Mouse (Mus musculus) E14TG2a.4 (cell line): ENCODE data around the gene Pkig.
A peak's percentile ranks its signal among the peaks of the same experiment; 100 is the strongest.

Source experiments
- H3K27me3 ChIP-seq: 2 replicates; pipeline ENCODE4 v1.6.1; 2014; ENCODE audit warnings: low read length, control low read depth; ENCODE audit not compliant: insufficient read depth
- H3K36me3 ChIP-seq: 2 replicates; pipeline ENCODE4 v1.6.1; 2014; ENCODE audit warnings: low read length, control low read depth; ENCODE audit not compliant: insufficient read depth
- H3K4me1 ChIP-seq: replicated peaks from 2 replicates; pipeline ENCODE4 v1.6.1; 2014; ENCODE audit warnings: low read depth, low read length, control low read depth
- H3K4me3 ChIP-seq: replicated peaks from 2 replicates; pipeline ENCODE4 v1.5.1; 2014; ENCODE audit warnings: mild to moderate bottlenecking, low read length
- H3K9me3 ChIP-seq: 2 replicates; pipeline ENCODE4 v1.6.1; 2014; ENCODE audit warnings: low read length, control low read depth
- CTCF ChIP-seq: conservative IDR thresholded peaks from 2 replicates; pipeline ENCODE4 v1.5.1; 2014; ENCODE audit warnings: low read length
- NANOG ChIP-seq: IDR thresholded peaks from 2 replicates; pipeline ENCODE4 v1.6.1; 2014; ENCODE audit warnings: borderline replicate concordance, low read length, mixed read lengths
- POU5F1 ChIP-seq: IDR thresholded peaks from 2 replicates; pipeline ENCODE4 v1.6.1; 2014; ENCODE audit warnings: low read length, borderline replicate concordance

Pkig gene

DNA sequence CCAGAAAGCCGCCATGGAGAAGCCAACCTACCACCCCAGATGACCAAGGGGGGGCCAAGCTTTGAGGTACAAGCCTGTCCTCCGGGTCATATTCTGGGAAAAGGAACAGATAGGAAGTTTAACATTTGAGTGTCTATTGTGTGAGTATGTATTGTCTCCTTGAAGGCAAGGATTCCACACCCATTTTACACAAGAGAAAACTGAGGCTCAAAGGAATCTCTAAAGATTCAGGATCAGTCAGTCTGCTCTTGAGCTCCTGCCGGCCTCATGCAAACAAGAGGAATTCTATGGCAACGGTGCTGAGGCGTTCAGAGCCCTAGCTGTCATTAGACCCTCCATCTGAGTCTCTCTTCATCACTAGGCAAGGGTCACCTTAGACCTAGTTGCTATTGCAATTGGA is 84.5 kb downstream of the Pkig start:
- H3K4me1 ChIP-seq = peaks cover 30% of the 10 kb centered on the region
- no peaks in the 10 kb centered on the region for H3K36me3 ChIP-seq
- H3K9me3 ChIP-seq = no peaks in the 10 kb centered on the region
- H3K27me3 ChIP-seq = peaks cover 9% of the 10 kb centered on the region
- TF ChIP-seq NANOG (no peak), CTCF (no peak), POU5F1 (no peak)
- H3K4me3 ChIP-seq = no peak overlapping the region

DNA sequence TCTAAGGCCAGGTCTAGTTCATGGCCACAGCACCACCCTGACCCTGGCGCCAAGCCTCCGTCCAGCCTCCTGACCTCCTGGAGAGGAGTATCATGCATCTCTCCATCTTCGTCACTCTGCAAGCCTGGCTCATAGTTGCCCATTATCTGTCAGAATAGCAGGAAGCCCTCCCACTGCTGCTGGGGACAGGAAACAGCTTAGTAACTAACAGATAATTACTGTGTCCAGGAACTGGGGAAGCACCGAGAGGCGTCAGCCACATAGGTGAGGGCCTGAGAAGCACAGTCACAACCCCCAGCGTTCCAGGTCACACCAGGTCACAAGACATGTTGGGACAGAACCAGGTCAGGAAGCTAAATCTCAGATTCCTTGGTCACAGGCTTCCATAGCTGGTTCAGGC is 85.2 kb downstream of the Pkig start:
- H3K27me3 ChIP-seq = peaks cover 15% of the 10 kb centered on the region
- peaks cover 30% of the 10 kb centered on the region for H3K4me1 ChIP-seq
- no peak overlapping the region for H3K4me3 ChIP-seq
- no peak for TF ChIP-seq CTCF
- no peak for TF ChIP-seq POU5F1
- TF ChIP-seq NANOG = no peak
- H3K36me3 ChIP-seq = no peaks in the 10 kb centered on the region
- no peaks in the 10 kb centered on the region for H3K9me3 ChIP-seq

DNA sequence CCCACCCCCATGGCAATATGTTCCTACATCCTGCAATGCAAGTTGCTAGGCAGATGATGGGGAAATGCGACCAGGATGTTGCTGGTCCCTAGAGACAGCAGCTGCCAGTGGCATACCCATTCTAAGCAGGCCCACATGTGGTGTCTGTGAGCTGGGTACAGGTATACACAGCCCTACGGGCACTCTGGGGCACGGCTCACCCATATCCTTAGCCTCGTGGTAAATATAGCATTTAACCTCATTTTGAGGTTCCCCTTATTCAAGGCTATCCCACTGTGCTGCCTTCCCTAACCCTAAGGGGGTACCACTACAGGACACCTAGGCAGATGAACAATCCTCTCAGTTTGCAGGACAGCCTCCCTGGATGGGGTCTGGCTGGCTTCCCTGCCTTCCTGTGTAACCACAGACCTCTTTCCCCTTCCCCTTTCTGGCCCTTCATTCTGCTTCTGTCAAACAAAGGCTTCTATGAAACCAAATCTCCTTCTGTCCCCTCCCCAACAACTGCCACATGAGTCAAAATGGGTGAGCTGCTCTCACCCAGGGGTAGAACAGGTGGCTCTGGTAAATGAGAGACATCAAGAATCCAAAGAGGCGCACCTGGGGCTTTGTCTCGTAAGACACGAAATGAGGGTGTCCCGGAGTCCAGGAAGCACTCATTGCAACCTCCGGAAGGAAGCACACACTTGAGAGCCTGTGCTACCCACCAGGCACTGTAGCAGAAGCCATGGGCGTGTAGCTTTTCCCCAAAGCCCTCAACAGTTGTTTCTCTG is 86.8 kb downstream of the Pkig start:
- Histone ChIP-seq H3K4me1 (peaks cover 36% of the 10 kb centered on the region), H3K4me3 (no peak overlapping the region), H3K9me3 (no peaks in the 10 kb centered on the region), H3K36me3 (no peaks in the 10 kb centered on the region), H3K27me3 (peaks cover 31% of the 10 kb centered on the region)
- TF ChIP-seq POU5F1 = no peak
- TF ChIP-seq CTCF = no peak
- no peak for TF ChIP-seq NANOG

DNA sequence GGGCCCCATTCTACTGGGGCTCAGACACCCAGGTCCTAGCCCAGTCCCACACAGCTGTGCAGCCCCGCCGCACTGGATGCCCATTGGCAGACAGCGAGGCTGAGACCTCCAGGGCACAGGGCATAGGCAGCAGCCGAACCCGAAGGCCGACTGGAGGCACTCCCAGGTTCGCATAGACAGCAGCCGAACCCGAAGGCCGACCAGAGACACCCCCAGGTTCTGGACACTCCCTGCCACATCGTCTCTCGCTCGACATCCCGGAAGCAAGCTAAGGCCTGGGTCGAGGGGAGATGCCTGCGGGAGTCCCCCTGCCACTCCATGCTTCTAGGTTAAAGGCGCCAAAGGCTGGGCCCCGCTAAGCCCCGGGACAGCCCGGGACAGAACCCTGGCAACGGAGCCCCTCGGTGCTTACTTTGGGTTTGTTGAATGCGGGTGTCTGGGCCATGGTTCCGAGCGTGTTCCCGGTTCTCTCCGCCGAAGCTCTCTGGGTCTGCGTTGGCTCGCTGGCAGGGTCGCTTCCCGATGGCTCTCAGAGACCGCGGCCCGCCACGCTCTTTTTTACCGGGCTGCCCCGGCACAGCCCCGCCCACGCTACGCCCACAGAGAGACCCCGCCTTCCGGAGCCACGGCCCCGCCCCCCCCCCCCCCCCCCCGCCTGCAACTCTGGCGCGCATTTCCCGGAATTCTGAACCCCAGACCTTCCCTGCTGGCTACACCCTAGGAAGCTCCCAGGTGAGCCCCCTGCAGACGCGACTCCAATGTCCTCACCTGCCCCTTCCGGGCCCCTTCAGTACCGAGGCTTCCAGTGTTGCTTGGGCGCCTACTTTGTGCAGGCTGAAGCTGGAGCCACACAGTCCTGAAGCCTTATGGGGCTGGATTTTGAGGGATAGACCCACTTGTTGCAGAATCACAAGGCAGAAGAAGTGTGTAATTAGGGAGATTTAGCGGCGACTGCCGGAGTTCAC is 91.7 kb downstream of the Pkig start, which contains the start of gene Ada:
Gene Ada (minus strand): TSS at position 593 of the 965 bp plus-strand sequence.
- Histone ChIP-seq H3K27me3 (peaks cover 69% of the 10 kb centered on the region), H3K36me3 (no peaks in the 10 kb centered on the region), H3K9me3 (no peaks in the 10 kb centered on the region), H3K4me1 (peaks cover 19% of the 10 kb centered on the region), H3K4me3 (peak within 1 kb of the TSS; percentile 79)
- no peak for TF ChIP-seq NANOG
- no peak for TF ChIP-seq POU5F1

DNA sequence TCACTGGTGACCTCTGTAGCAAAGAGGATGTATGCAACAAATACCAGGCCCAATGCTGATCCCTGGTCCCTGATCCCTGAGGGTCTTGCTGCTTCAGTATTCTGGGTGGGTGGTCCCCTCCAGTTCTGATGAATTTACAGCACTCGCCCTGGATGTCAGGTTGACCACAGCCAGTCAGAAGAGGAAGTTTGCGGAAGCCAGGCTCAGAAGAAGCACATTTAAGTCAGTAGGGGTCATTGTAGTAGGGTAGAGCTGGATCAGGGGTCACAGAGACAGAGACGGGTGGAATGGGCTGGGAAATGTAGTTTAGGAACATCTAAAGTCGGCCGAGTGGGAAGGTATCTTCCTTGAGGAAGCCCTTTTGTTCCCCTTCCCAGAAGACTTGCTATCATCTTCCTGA is 96.0 kb downstream of the Pkig start:
- no peak for TF ChIP-seq CTCF

DNA sequence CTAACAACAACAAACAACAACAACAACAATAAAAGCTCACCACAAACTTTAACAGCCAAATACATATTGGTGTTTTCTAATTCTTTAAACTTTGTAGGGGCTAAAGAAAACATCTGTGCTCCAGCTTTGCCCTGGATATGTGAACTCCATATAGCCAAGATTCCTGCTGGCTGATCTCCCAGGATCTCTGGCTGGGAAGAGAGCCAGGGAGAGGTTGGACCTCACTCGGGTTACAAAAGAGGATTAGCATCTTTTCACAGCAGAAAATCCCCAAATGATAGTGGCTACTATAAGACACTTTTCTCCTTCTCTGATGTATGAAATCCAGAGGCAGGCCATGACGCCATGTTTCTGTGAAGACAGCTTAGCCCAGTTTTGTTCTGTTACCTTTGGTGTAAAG is 98.5 kb downstream of the Pkig start:
- Histone ChIP-seq H3K4me1 (no peaks in the 10 kb centered on the region), H3K4me3 (no peak overlapping the region), H3K9me3 (no peaks in the 10 kb centered on the region), H3K36me3 (no peaks in the 10 kb centered on the region), H3K27me3 (peaks cover 23% of the 10 kb centered on the region)
- TF ChIP-seq NANOG (no peak), POU5F1 (no peak), CTCF (no peak)

More for the DNA sequence above, 96.0 kb downstream of the Pkig start:
- Histone ChIP-seq H3K36me3 (no peaks in the 10 kb centered on the region), H3K27me3 (peaks cover 45% of the 10 kb centered on the region), H3K4me3 (no peak overlapping the region), H3K9me3 (no peaks in the 10 kb centered on the region), H3K4me1 (peaks cover 15% of the 10 kb centered on the region)

DNA sequence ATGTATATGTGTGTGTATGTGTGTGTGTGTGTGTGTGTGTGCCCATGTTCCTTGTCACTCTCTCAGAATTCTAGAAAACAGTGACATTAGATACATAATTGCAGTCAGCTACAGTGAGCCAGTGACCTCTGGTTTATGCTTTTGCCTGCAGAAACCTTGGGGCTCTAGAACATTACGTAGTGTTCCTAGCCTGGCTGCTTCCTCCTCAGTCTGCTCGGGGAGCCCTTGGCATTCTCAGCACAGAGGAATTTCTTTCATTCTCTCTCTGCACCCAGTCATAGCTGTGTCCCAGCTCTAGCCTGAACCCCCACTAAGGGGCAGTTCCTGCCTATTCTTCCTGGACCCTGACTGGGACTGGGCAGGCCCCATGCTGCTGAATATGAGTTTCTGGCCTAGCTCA is 100.0 kb downstream of the Pkig start:
- TF ChIP-seq CTCF (no peak), POU5F1 (no peak), NANOG (no peak)
- H3K9me3 ChIP-seq = no peaks in the 10 kb centered on the region
- H3K36me3 ChIP-seq = no peaks in the 10 kb centered on the region
- no peaks in the 10 kb centered on the region for H3K4me1 ChIP-seq
- no peak overlapping the region for H3K4me3 ChIP-seq
- peaks cover 8% of the 10 kb centered on the region for H3K27me3 ChIP-seq

DNA sequence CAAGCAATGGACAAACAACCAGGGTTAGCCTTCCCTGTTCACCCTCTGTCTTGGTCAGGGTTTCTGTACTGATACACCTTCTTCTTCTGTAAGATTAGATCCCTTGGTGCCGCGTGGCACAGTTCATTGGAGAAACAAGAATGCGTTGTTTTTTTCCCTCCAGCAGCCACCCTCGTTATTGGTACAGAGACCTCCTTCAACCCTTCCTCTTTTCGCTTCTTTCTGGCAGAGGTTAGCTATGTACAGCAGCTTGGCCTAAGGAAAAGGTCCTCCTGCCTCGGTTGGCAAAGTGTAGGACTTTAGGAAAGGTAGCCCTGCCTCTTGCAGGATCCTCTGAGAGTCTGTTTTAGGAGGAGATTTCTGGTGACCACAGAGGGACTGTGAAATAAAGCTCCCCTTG is 102.4 kb downstream of the Pkig start:
- H3K4me3 ChIP-seq = no peak overlapping the region
- no peaks in the 10 kb centered on the region for H3K36me3 ChIP-seq
- H3K27me3 ChIP-seq = no peaks in the 10 kb centered on the region
- no peak for TF ChIP-seq POU5F1
- no peak for TF ChIP-seq CTCF
- TF ChIP-seq NANOG = no peak
- no peaks in the 10 kb centered on the region for H3K9me3 ChIP-seq
- H3K4me1 ChIP-seq = no peaks in the 10 kb centered on the region; the same call in 1 of the 2 replicates
